Mouse (Mus musculus): ENCODE results near the gene Krt15. TPM values are rescaled to one million over a fixed set of nuclear protein-coding genes. Genes with fewer than 3 reads are reported as not detected.

The Krt15 gene
- polyA plus RNA-seq (2015; fragmentation: Nextera tagmentation; extraction: Ambion mirVana) = 795 and 814 TPM in 2 replicates

GRCm38 (mm10) chr11:100135731-100136130 is at the start of gene Krt15:
TSS of gene Krt15 (minus strand) at chr11:100135928.

DNA sequence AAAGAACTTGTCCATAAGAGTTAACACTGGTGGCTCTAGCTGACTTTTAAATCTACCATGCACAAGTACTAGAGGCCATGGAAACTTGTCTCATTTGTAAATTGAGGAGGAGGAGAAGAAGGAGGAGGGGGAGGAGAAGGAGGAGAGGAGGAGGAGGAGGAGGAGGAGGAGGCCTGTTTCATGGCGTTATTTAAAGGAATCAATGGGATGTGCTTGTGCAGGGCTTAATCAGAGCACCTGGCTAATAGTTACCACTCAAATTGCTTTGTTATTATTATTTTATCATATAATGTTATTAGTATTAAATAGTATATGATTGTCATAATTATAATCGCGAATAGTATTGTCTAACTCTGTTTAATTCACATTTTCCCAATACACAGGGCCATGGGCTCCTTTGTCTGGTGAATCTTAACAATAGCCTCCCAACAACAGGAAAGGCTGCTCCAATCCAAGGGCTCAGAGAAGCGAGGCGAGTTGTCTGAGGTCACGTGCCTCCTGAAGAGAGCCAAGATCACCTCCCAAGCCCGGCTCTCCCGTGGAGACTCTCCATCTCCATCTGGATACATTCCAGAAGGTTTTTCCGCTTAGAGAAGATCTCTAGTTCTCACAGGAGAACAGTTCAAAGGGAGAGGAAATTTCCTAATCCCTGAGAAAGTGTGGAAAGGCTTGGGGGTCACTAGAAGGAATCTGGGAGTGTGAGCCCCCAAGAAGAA is 13.0 kb upstream of the Krt15 start, which contains the start of gene Krt19:
Krt19 (minus strand) TSS at position 51 of the 716 bp plus-strand sequence.

DNA sequence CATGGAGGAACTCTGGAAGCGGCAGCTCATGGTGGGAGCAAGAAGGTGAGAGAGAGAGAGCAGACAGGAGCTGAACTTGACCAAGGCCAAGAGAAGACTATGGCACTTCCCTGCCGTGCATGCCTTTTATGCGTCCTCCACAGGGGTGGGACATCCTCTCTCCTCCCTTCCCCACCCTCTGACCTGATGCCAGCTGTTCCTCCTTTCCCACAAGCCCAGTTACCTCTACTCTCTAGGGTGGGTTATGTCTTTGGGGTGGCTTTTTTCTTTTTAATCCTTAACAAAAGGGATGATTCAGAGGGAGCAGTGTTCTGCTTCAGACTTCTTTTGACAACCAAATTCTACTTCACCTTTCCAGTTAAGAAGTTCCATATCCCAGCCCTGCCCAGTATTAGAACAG is 14.3 kb downstream of the Krt15 start, which contains the start of gene Krt13:
Krt13 (minus strand) TSS at position 101 of the 400 bp plus-strand sequence.

GRCm38 (mm10) chr11:100105576-100106122 is 30.1 kb downstream of the Krt15 start, which contains the start of gene Krt36:
TSS of gene Krt36 (minus strand) at chr11:100105626.

DNA sequence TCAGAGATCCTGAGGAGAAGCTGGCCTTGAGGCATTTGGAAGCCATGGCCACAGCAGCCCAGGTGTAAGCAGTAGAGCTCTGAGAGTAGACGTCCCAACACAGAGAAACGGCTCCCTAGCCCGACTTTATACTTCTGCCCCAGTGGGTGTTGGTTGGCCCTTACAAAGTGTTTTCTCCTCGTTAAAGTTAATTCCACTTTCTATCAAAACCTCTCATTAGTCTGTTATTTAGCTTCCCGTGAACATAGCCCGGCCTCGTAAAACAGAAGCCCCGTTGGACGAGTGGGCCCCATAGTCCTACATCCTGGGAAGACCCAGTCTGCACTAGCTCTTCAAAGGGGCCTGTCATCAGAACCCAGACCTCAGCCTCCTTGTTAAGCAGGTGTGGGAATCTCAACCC is 39.6 kb downstream of the Krt15 start, which contains the start of gene Krt35:
Krt35 (minus strand) TSS at position 101 of the 400 bp plus-strand sequence.

DNA sequence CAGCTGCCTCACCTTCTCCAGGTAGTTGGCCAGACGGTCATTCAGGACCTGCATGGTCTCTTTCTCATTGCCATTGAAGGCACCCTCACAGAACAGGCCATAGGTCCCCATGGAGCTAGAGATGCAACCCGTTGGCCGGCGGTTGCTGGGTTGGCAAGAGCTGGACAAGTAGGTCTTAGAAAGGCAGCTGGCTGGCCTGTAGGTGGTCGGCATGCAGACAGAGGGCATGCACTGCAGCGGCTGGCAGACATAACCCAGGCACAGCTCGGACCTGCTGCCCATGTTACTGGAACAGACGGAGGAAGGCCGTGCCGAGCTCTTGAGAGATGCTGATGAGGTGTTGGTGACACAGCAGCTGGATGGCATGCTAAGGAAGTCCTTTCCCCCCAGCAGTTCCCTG is 47.9 kb downstream of the Krt15 start, which contains the start of gene Krt32:
Krt32 (minus strand) TSS at position 366 of the 400 bp plus-strand sequence.

Other genes starting within 250 kb of the Krt15 start
- gene Krtap31-1, start 228.0 kb downstream of the Krt15 start, polyA plus RNA-seq (2015; fragmentation: Nextera tagmentation; extraction: Ambion mirVana) = not detected in 2 replicates
- gene Gm11565, start 221.2 kb downstream of the Krt15 start, polyA plus RNA-seq (2015; fragmentation: Nextera tagmentation; extraction: Ambion mirVana) = not detected in 2 replicates
- gene Krtap31-2, start 199.6 kb downstream of the Krt15 start, polyA plus RNA-seq (2015; fragmentation: Nextera tagmentation; extraction: Ambion mirVana) = not detected in 2 replicates
- not detected in 2 replicates for gene Krtap9-5, start 187.5 kb downstream of the Krt15 start, polyA plus RNA-seq (2015; fragmentation: Nextera tagmentation; extraction: Ambion mirVana)
- gene Krtap29-1, start 156.9 kb downstream of the Krt15 start, polyA plus RNA-seq (2015; fragmentation: Nextera tagmentation; extraction: Ambion mirVana) = not detected in 2 replicates
- gene Krtap16-1, start 149.3 kb downstream of the Krt15 start, polyA plus RNA-seq (2015; fragmentation: Nextera tagmentation; extraction: Ambion mirVana) = not detected in 2 replicates
- not detected in 2 replicates for gene Krtap17-1, start 141.9 kb downstream of the Krt15 start, polyA plus RNA-seq (2015; fragmentation: Nextera tagmentation; extraction: Ambion mirVana)
- gene Krt33a, start 119.7 kb downstream of the Krt15 start, polyA plus RNA-seq (2015; fragmentation: Nextera tagmentation; extraction: Ambion mirVana) = 0.12 TPM in 1 of 2 replicates, not detected in the other
- gene Krt33b, start 106.1 kb downstream of the Krt15 start, polyA plus RNA-seq (2015; fragmentation: Nextera tagmentation; extraction: Ambion mirVana) = 0.07 TPM in 1 of 2 replicates, not detected in the other
- gene Krt34, start 94.4 kb downstream of the Krt15 start, polyA plus RNA-seq (2015; fragmentation: Nextera tagmentation; extraction: Ambion mirVana) = not detected in 2 replicates
- gene Krt31, start 85.4 kb downstream of the Krt15 start, polyA plus RNA-seq (2015; fragmentation: Nextera tagmentation; extraction: Ambion mirVana) = not detected in 2 replicates
- not detected in 2 replicates for gene Krt32, start 47.7 kb downstream of the Krt15 start, polyA plus RNA-seq (2015; fragmentation: Nextera tagmentation; extraction: Ambion mirVana)
- not detected in 2 replicates for gene Krt35, start 39.7 kb downstream of the Krt15 start, polyA plus RNA-seq (2015; fragmentation: Nextera tagmentation; extraction: Ambion mirVana)
- gene Krt36, start 30.3 kb downstream of the Krt15 start, polyA plus RNA-seq (2015; fragmentation: Nextera tagmentation; extraction: Ambion mirVana) = 0.10 and 0.16 TPM in 2 replicates
- 1.4 and 1.9 TPM in 2 replicates for gene Krt13, start 14.4 kb downstream of the Krt15 start, polyA plus RNA-seq (2015; fragmentation: Nextera tagmentation; extraction: Ambion mirVana)
- 788 and 849 TPM in 2 replicates for gene Krt19, start 12.7 kb upstream of the Krt15 start, polyA plus RNA-seq (2015; fragmentation: Nextera tagmentation; extraction: Ambion mirVana)
- gene Krt9, start 57.3 kb upstream of the Krt15 start, polyA plus RNA-seq (2015; fragmentation: Nextera tagmentation; extraction: Ambion mirVana) = not detected in 2 replicates
- gene Krt14, start 71.6 kb upstream of the Krt15 start, polyA plus RNA-seq (2015; fragmentation: Nextera tagmentation; extraction: Ambion mirVana) = 230 and 251 TPM in 2 replicates
- gene Krt16, start 113.0 kb upstream of the Krt15 start, polyA plus RNA-seq (2015; fragmentation: Nextera tagmentation; extraction: Ambion mirVana) = not detected in 2 replicates
- gene Krt17, start 125.1 kb upstream of the Krt15 start, polyA plus RNA-seq (2015; fragmentation: Nextera tagmentation; extraction: Ambion mirVana) = 4.6 and 5.2 TPM in 2 replicates
- gene Krt42, start 133.9 kb upstream of the Krt15 start, polyA plus RNA-seq (2015; fragmentation: Nextera tagmentation; extraction: Ambion mirVana) = not detected in 2 replicates
- gene Eif1, start 184.0 kb upstream of the Krt15 start, polyA plus RNA-seq (2015; fragmentation: Nextera tagmentation; extraction: Ambion mirVana) = 1,889 and 2,012 TPM in 2 replicates
- gene Gast, start 198.5 kb upstream of the Krt15 start, polyA plus RNA-seq (2015; fragmentation: Nextera tagmentation; extraction: Ambion mirVana) = not detected in 2 replicates
- 1.4 and 2.0 TPM in 2 replicates for gene Hap1, start 220.2 kb upstream of the Krt15 start, polyA plus RNA-seq (2015; fragmentation: Nextera tagmentation; extraction: Ambion mirVana)

Data from urinary bladder, postnatal 0 days (tissue).